Mouse (Mus musculus): ENCODE results near the gene Isca1. TPM values are rescaled to one million over a fixed set of nuclear protein-coding genes. Genes with fewer than 3 reads are reported as not detected.
A peak's percentile ranks its signal among the peaks of the same experiment; 100 is the strongest.
"Not testable (repeated sequence)": the region's sequence is repeated elsewhere in the genome, so short reads cannot be mapped to it uniquely, and the experiment has no call there.

Isca1 gene
- polyA plus RNA-seq, 1 experiment from 2014 or later: 97.7 TPM

GRCm38 (mm10) chr13:59779744-59780264 lies 10.2 kb upstream of the Isca1 start:
- not testable (repeated sequence) for H3K4me1 ChIP-seq (replicated peaks); H3K9ac ChIP-seq (replicated peaks); H3K27ac ChIP-seq; H3K9me3 ChIP-seq; ATAC-seq (ENCODE audit: insufficient number of reproducible peaks, insufficient read depth, low FRiP score, low TSS enrichment, low read depth); H3K4me3 ChIP-seq (replicated peaks); H3K27me3 ChIP-seq; H3K4me2 ChIP-seq
- H3K36me3 ChIP-seq: peaks cover 98% of the 10 kb centered on the region
- WGBS: 94% methylated on average over 1 of the region's 1 CpGs

GRCm38 (mm10) chr13:59779213-59779612 lies 9.6 kb upstream of the Isca1 start:
- Histone ChIP-seq H3K4me1 (replicated peaks) (no peaks in the 10 kb centered on the region), H3K4me2 (no peak overlapping the region), H3K4me3 (replicated peaks) (no peak overlapping the region), H3K36me3 (peaks cover 96% of the 10 kb centered on the region), H3K9me3 (no peaks in the 10 kb centered on the region), H3K9ac (replicated peaks) (no peak overlapping the region), H3K27ac (no peak overlapping the region), H3K27me3 (no peaks in the 10 kb centered on the region)
- WGBS: 89% methylated on average over 4 of the region's 4 CpGs
- ATAC-seq (ENCODE audit: insufficient number of reproducible peaks, insufficient read depth, low FRiP score, low TSS enrichment, low read depth): 0 out of 2 replicates have a peak, but pooled peaks have one; percentile 6

GRCm38 (mm10) chr13:59775168-59775567 lies 5.6 kb upstream of the Isca1 start:
- H3K4me2 ChIP-seq: no peak overlapping the region
- H3K9ac ChIP-seq (replicated peaks): no peak overlapping the region
- 81% methylated on average over 3 of the region's 3 CpGs for WGBS
- no peak for ATAC-seq (ENCODE audit: insufficient number of reproducible peaks, insufficient read depth, low FRiP score, low TSS enrichment, low read depth)
- H3K9me3 ChIP-seq: no peaks in the 10 kb centered on the region
- no peaks in the 10 kb centered on the region for H3K27me3 ChIP-seq
- no peak overlapping the region for H3K4me3 ChIP-seq (replicated peaks)
- H3K27ac ChIP-seq: no peak overlapping the region
- H3K36me3 ChIP-seq: peaks cover 82% of the 10 kb centered on the region
- H3K4me1 ChIP-seq (replicated peaks): peaks cover 9% of the 10 kb centered on the region

- H3K4me3 ChIP-seq (replicated peaks): no peak overlapping the region
- H3K4me1 ChIP-seq (replicated peaks): peaks cover 34% of the 10 kb centered on the region
- ATAC-seq (ENCODE audit: insufficient number of reproducible peaks, insufficient read depth, low FRiP score, low TSS enrichment, low read depth): no peak
- 66% methylated on average over 9 of the region's 9 CpGs for WGBS
- H3K9me3 ChIP-seq: no peaks in the 10 kb centered on the region
- peak overlapping the region; percentile 96; the same call in 1 of the 2 replicates for H3K27ac ChIP-seq
- no peaks in the 10 kb centered on the region for H3K27me3 ChIP-seq
- H3K36me3 ChIP-seq: peaks cover 49% of the 10 kb centered on the region
- no peak overlapping the region for H3K9ac ChIP-seq (replicated peaks)
- peak overlapping the region; percentile 71; the same call in 1 of the 2 replicates for H3K4me2 ChIP-seq
Measured at GRCm38 (mm10) chr13:59771257-59771656, 1.6 kb upstream of the Isca1 start.

- peaks cover 45% of the 10 kb centered on the region for H3K36me3 ChIP-seq
- 75% methylated on average over 9 of the region's 9 CpGs for WGBS
- no peaks in the 10 kb centered on the region for H3K9me3 ChIP-seq
- H3K4me3 ChIP-seq (replicated peaks): peak overlapping the region; percentile 88; the same call in 1 of the 2 replicates
- H3K4me2 ChIP-seq: peak overlapping the region; percentile 71
- H3K9ac ChIP-seq (replicated peaks): peak overlapping the region; percentile 73; the same call in 1 of the 2 replicates
- peaks cover 38% of the 10 kb centered on the region for H3K4me1 ChIP-seq (replicated peaks)
- peak overlapping the region; percentile 96 for H3K27ac ChIP-seq
- no peak for ATAC-seq (ENCODE audit: insufficient number of reproducible peaks, insufficient read depth, low FRiP score, low TSS enrichment, low read depth)
- H3K27me3 ChIP-seq: no peaks in the 10 kb centered on the region
Measured at GRCm38 (mm10) chr13:59770847-59771246, 1.2 kb upstream of the Isca1 start.

- ATAC-seq (ENCODE audit: insufficient number of reproducible peaks, insufficient read depth, low FRiP score, low TSS enrichment, low read depth): peak; percentile 82
- Histone ChIP-seq H3K27ac (peak overlapping the region; percentile 96), H3K9me3 (no peaks in the 10 kb centered on the region), H3K27me3 (no peaks in the 10 kb centered on the region), H3K4me3 (replicated peaks) (peak overlapping the region; percentile 88), H3K36me3 (peaks cover 38% of the 10 kb centered on the region), H3K4me1 (replicated peaks) (peaks cover 40% of the 10 kb centered on the region), H3K9ac (replicated peaks) (peak overlapping the region; percentile 73), H3K4me2 (peak overlapping the region; percentile 71)
- WGBS: under 1% methylated on average over 28 of the region's 28 CpGs
Measured at GRCm38 (mm10) chr13:59770164-59770562, 553 bp upstream of the Isca1 start.

- H3K4me1 ChIP-seq (replicated peaks): peaks cover 40% of the 10 kb centered on the region
- ATAC-seq (ENCODE audit: insufficient number of reproducible peaks, insufficient read depth, low FRiP score, low TSS enrichment, low read depth): no peak
- peak overlapping the region; percentile 88 for H3K4me3 ChIP-seq (replicated peaks)
- 0 out of 2 replicates have a peak overlapping the region, but pooled peaks have one; percentile 4 for H3K27ac ChIP-seq
- no peaks in the 10 kb centered on the region for H3K9me3 ChIP-seq
- WGBS: 35% methylated on average over 13 of the region's 13 CpGs
- peak overlapping the region; percentile 71 for H3K4me2 ChIP-seq
- H3K36me3 ChIP-seq: peaks cover 26% of the 10 kb centered on the region
- H3K27me3 ChIP-seq: no peaks in the 10 kb centered on the region
- H3K9ac ChIP-seq (replicated peaks): peak overlapping the region; percentile 82
Measured at GRCm38 (mm10) chr13:59768531-59768930, 1.1 kb downstream of the Isca1 start.

GRCm38 (mm10) chr13:59766786-59767515 lies 2.7 kb downstream of the Isca1 start:
- Histone ChIP-seq H3K4me2 (peak overlapping the region; percentile 71), H3K9ac (replicated peaks) (no peak overlapping the region)
- 68% methylated on average over 11 of the region's 11 CpGs for WGBS

GRCm38 (mm10) chr13:59762791-59763190 lies 6.8 kb downstream of the Isca1 start:
- no peak for ATAC-seq (ENCODE audit: insufficient number of reproducible peaks, insufficient read depth, low FRiP score, low TSS enrichment, low read depth)
- Histone ChIP-seq H3K27me3 (no peaks in the 10 kb centered on the region), H3K9ac (replicated peaks) (no peak overlapping the region), H3K27ac (no peak overlapping the region), H3K4me3 (replicated peaks) (no peak overlapping the region), H3K4me1 (replicated peaks) (peaks cover 22% of the 10 kb centered on the region), H3K9me3 (no peaks in the 10 kb centered on the region), H3K36me3 (peaks cover 63% of the 10 kb centered on the region), H3K4me2 (no peak overlapping the region)
- 92% methylated on average over 7 of the region's 7 CpGs for WGBS

More at GRCm38 (mm10) chr13:59766786-59767515, 2.7 kb downstream of the Isca1 start:
- H3K27ac ChIP-seq: 0 out of 2 replicates have a peak overlapping the region, but pooled peaks have one; percentile 24
- no peak overlapping the region for H3K4me3 ChIP-seq (replicated peaks)
- H3K4me1 ChIP-seq (replicated peaks): peaks cover 40% of the 10 kb centered on the region
- no peaks in the 10 kb centered on the region for H3K27me3 ChIP-seq
- H3K36me3 ChIP-seq: peaks cover 26% of the 10 kb centered on the region
- no peak for ATAC-seq (ENCODE audit: insufficient number of reproducible peaks, insufficient read depth, low FRiP score, low TSS enrichment, low read depth)
- no peaks in the 10 kb centered on the region for H3K9me3 ChIP-seq

GRCm38 (mm10) chr13:59756906-59757305 lies 12.7 kb downstream of the Isca1 start:
- H3K27me3 ChIP-seq: no peaks in the 10 kb centered on the region
- no peak for ATAC-seq (ENCODE audit: insufficient number of reproducible peaks, insufficient read depth, low FRiP score, low TSS enrichment, low read depth)
- H3K9me3 ChIP-seq: no peaks in the 10 kb centered on the region
- H3K4me2 ChIP-seq: no peak overlapping the region
- 92% methylated on average over 7 of the region's 7 CpGs for WGBS
- H3K4me1 ChIP-seq (replicated peaks): no peaks in the 10 kb centered on the region
- no peak overlapping the region for H3K27ac ChIP-seq
- H3K9ac ChIP-seq (replicated peaks): no peak overlapping the region
- peaks cover 64% of the 10 kb centered on the region for H3K36me3 ChIP-seq
- H3K4me3 ChIP-seq (replicated peaks): no peak overlapping the region

- no peak overlapping the region for H3K9ac ChIP-seq (replicated peaks)
- peaks cover 4% of the 10 kb centered on the region for H3K4me1 ChIP-seq (replicated peaks)
- no peak overlapping the region for H3K4me2 ChIP-seq
- H3K36me3 ChIP-seq: peaks cover 9% of the 10 kb centered on the region
- H3K4me3 ChIP-seq (replicated peaks): no peak overlapping the region
- no peaks in the 10 kb centered on the region for H3K27me3 ChIP-seq
- 18% methylated on average over 12 of the region's 12 CpGs for WGBS
- H3K27ac ChIP-seq: no peak overlapping the region
- ATAC-seq (ENCODE audit: insufficient number of reproducible peaks, insufficient read depth, low FRiP score, low TSS enrichment, low read depth): no peak
- H3K9me3 ChIP-seq: no peaks in the 10 kb centered on the region
Measured at GRCm38 (mm10) chr13:59750310-59750709, 19.3 kb downstream of the Isca1 start.

Measured in limb, embryonic 12.5 days (tissue).